Mouse (Mus musculus) forebrain, embryonic 14.5 days (tissue): ENCODE measurements at regions not wholly inside any gene's neighbourhood (a gene's known extent, or its start where the extent isn't known, plus 50 kb on each side); places are given as distances from the start of the nearest gene placed in this dataset.

Source experiments
- ATAC-seq: fragments of 200-750 bp; cut with Nextera tagmentation; 2 replicates; pipeline ENCODE4 v1.8.0; 2017; ENCODE audit warnings: mild to moderate bottlenecking, moderate library complexity
- DNase-seq: peaks from one replicate; pipeline ENCODE4 v3.0.0-alpha.2; 2015; ENCODE audit warnings: low spot score
- H3K27ac ChIP-seq: fragments of 300-500 bp; sonication (generic); 2 replicates; pipeline ENCODE4 v1.5.1; 2014; ENCODE audit warnings: low read depth, mild to moderate bottlenecking, control low read depth, low read length, moderate library complexity
- H3K27me3 ChIP-seq: fragments of 300-500 bp; sonication (generic); replicated peaks from 2 replicates; pipeline ENCODE4 v1.6.1; 2014; ENCODE audit warnings: low read length, control low read depth, mixed read lengths; ENCODE audit not compliant: control insufficient read depth, insufficient read depth
- H3K36me3 ChIP-seq: fragments of 300-500 bp; sonication (generic); 2 replicates; pipeline ENCODE4 v1.6.1; 2014; ENCODE audit warnings: low read length, control low read depth; ENCODE audit not compliant: control insufficient read depth, insufficient read depth
- H3K4me1 ChIP-seq: fragments of 300-500 bp; sonication (generic); 2 replicates; pipeline ENCODE4 v1.6.1; 2014; ENCODE audit warnings: antibody characterized with exemption, low read length, control low read depth; ENCODE audit not compliant: control insufficient read depth, insufficient read depth
- H3K4me2 ChIP-seq: fragments of 300-500 bp; sonication (generic); 2 replicates; pipeline ENCODE4 v1.6.1; 2014; ENCODE audit warnings: mild to moderate bottlenecking, control low read depth, low read length
- H3K4me3 ChIP-seq: fragments of 300-500 bp; sonication (generic); 2 replicates; pipeline ENCODE4 v1.5.1; 2014; ENCODE audit warnings: low read depth, low read length, control low read depth
- H3K9ac ChIP-seq: fragments of 300-500 bp; sonication (generic); 2 replicates; pipeline ENCODE4 v1.6.1; 2014; ENCODE audit warnings: mild to moderate bottlenecking, low read length, control low read depth, moderate library complexity
- H3K9me3 ChIP-seq: fragments of 300-500 bp; sonication (generic); replicated peaks from 2 replicates; pipeline ENCODE4 v1.6.1; 2016; ENCODE audit warnings: low read length, control low read depth, mixed read lengths; ENCODE audit not compliant: control insufficient read depth
- WGBS: fragments of 180-500 bp; shearing (Covaris S2); extraction: QIAGEN DNeasy Blood & Tissue Kit; methylation state at CpG from one replicate; pipeline ENCODE4 v1.1.7; 2014; 5-methylcytosine and 5-hydroxymethylcytosine counted together

DNA sequence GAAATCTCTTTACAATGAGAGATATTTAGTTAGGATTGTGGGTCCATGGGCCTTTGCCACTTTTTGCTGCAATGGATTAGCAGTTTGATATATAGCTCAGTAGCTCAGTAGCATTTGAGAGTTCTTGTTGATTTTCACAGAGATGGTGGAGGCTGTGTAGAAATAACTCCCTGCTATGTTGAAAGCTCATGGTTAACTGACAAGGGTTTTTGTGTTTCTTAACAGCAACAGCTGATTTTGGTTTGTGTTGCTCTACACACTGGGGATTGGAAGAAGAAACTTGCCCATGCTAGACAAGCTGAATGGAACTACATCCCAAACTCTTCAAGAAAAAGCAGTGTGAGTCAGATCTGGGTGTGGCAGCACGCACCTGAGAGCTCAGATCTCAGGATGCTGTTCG lies 50.6 kb upstream of the Mark1 start:
- Histone ChIP-seq H3K9me3 (no peaks in the 10 kb centered on the region), H3K4me3 (no peak overlapping the region), H3K27me3 (no peaks in the 10 kb centered on the region), H3K27ac (no peak overlapping the region), H3K36me3 (no peaks in the 10 kb centered on the region), H3K4me2 (no peak overlapping the region), H3K4me1 (no peaks in the 10 kb centered on the region), H3K9ac (no peak overlapping the region)
- DNase-seq (no peak), ATAC-seq (no peak)
- WGBS = 90% methylated on average over 2 of the region's 2 CpGs
